Mouse (Mus musculus): ENCODE measurements around the gene Olfr71. TPM values are rescaled to one million over a fixed set of nuclear protein-coding genes. Genes with fewer than 3 reads are reported as not detected.

Gene Olfr71
- polyA plus RNA-seq, 1 experiment from 2014 or later, result not detected

DNA sequence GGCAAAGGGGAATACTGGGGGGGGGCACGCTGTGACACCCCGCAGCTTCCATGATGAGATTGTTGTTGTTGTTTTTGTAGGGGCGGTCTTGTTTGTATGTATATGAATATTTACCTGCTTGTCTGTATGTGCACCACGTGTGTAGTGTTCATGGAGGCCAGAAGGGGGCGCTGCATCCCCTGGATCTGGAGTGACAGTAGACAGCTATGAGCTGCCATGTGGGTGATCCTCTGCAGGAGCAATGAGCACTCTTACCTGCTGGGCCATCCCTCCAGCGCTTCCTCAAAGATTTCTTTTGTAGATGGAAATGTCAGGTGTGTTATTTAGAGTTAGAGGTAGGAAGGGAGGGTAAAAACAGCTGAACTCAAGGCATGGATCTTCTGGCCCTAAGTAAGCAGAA lies 6.6 kb downstream of the Olfr71 start:
- 77% methylated on average over 6 of the region's 6 CpGs for WGBS
- no peak overlapping the region for H3K9ac ChIP-seq
- H3K4me3 ChIP-seq, result no peak overlapping the region
- no peaks in the 10 kb centered on the region for H3K36me3 ChIP-seq (replicated peaks)
- no peaks in the 10 kb centered on the region for H3K9me3 ChIP-seq
- no peak for ATAC-seq (replicated peaks)
- H3K4me1 ChIP-seq, result no peaks in the 10 kb centered on the region
- no peak overlapping the region for H3K4me2 ChIP-seq
- H3K27me3 ChIP-seq (replicated peaks), result no peaks in the 10 kb centered on the region
- no peak overlapping the region for H3K27ac ChIP-seq

DNA sequence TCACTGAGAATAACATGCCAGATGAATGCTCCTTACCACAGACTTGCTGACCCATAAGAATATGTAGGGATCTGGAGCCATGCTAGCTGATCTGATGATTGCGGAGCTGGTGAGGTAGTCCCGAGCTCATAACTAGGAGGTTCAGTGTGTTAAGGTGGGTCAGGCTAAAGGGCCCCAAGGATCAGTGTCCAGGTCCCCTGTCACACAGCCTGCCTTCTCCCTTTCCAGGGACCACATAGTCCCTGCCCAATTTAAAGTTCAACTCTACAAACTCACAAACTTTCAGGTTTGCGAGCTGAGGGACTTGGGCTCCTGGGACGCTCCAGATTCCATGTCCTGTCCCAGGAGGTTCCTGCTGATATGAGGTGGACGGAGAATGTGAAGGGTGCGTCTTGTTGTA lies 9.3 kb downstream of the Olfr71 start, which contains the start of gene Olfr70:
Gene Olfr70 (minus strand): TSS at position 101 of the 400 bp plus-strand sequence.
- no peaks in the 10 kb centered on the region for H3K36me3 ChIP-seq (replicated peaks)
- H3K27me3 ChIP-seq (replicated peaks), result no peaks in the 10 kb centered on the region
- WGBS, result 92% methylated on average over 6 of the region's 6 CpGs
- H3K4me1 ChIP-seq, result no peaks in the 10 kb centered on the region
- no peak within 1 kb of the TSS for H3K4me3 ChIP-seq
- H3K27ac ChIP-seq, result no peak within 1 kb of the TSS
- no peak within 1 kb of the TSS for H3K9ac ChIP-seq
- no peak within 1 kb of the TSS for H3K4me2 ChIP-seq
- no peak for ATAC-seq (replicated peaks)
- H3K9me3 ChIP-seq, result no peaks in the 10 kb centered on the region

- Histone ChIP-seq H3K4me2 (no peak overlapping the region), H3K4me3 (no peak overlapping the region), H3K9ac (no peak overlapping the region), H3K27me3 (replicated peaks) (no peaks in the 10 kb centered on the region), H3K9me3 (no peaks in the 10 kb centered on the region), H3K27ac (no peak overlapping the region), H3K36me3 (replicated peaks) (no peaks in the 10 kb centered on the region), H3K4me1 (no peaks in the 10 kb centered on the region)
- no peak for ATAC-seq (replicated peaks)
- 86% methylated on average over 13 of the region's 13 CpGs for WGBS
Measured at GRCm38 (mm10) chr4:43696561-43696960, 13.5 kb downstream of the Olfr71 start.

DNA sequence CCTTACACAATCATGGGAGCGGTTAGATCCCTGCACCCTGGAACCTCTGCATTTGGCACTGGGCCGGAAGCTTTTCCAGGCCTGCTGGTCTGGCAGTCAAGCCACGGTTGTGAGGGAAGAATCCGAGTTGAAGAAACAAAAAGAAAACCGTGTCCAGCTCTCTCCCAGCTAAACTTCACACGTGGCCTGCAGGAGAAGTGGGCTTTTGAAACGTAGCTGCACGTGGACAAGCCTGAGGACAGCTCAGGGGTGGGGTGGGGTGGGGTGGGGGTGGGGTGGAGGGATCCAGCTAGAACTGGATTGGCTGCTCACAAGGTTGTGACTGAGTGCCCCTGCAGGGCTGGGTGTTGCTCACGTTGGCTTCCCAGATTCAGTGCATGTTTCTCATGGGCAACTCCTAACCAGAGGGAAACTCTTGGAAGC lies 14.8 kb downstream of the Olfr71 start:
- Histone ChIP-seq H3K36me3 (replicated peaks) (0 out of 2 replicates have a peak, but pooled peaks cover 2% of the 10 kb centered on the region), H3K9ac (no peak overlapping the region), H3K4me2 (no peak overlapping the region), H3K27me3 (replicated peaks) (no peaks in the 10 kb centered on the region), H3K27ac (no peak overlapping the region), H3K4me1 (no peaks in the 10 kb centered on the region), H3K4me3 (no peak overlapping the region), H3K9me3 (no peaks in the 10 kb centered on the region)
- 32% methylated on average over 9 of the region's 9 CpGs for WGBS
- no peak for ATAC-seq (replicated peaks)

DNA sequence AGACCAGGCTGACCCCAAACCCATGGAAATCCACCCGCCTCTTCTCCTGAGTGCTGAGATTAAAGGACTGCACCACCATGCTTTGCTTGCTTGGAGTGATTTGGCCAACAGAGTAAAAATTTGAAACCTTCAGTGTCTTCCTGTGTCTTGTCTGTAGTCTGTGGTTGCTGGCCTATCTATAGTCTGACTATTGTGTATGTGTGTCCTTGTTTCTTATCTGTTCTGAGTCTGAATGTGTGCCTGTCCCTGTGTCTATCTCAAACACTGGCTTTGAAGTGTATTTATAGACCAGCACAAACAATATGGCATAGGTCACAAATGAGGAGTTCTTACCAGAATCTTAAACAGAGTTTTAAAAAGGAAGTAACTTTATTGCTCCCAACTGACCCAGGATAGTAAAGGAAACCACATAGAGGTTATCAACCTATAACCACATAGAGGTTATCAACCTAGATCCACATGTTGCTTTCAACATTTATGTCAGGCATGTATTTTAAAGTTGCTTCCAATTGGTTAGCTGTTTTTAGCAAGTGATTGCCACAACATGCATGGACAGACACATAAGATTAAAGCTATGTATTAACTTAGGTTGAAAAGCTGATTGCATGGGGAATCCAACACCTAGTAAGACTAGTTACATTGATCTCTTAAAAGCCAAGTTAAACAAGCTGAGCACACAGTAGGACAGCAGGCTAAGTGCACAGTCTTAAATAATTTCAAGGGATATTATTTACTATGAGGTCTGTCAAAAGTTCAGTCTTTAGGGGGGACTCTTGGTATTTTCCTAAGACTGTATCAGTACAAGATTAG lies 15.4 kb downstream of the Olfr71 start:
- H3K4me2 ChIP-seq, result no peak overlapping the region
- H3K4me1 ChIP-seq, result no peaks in the 10 kb centered on the region
- no peak for ATAC-seq (replicated peaks)
- H3K9me3 ChIP-seq, result no peaks in the 10 kb centered on the region
- WGBS, result 83% methylated on average over 1 of the region's 1 CpGs
- H3K9ac ChIP-seq, result no peak overlapping the region
- H3K4me3 ChIP-seq, result no peak overlapping the region
- H3K27me3 ChIP-seq (replicated peaks), result no peaks in the 10 kb centered on the region
- H3K27ac ChIP-seq, result no peak overlapping the region
- H3K36me3 ChIP-seq (replicated peaks), result peaks cover 8% of the 10 kb centered on the region; the same call in 1 of the 2 replicates

DNA sequence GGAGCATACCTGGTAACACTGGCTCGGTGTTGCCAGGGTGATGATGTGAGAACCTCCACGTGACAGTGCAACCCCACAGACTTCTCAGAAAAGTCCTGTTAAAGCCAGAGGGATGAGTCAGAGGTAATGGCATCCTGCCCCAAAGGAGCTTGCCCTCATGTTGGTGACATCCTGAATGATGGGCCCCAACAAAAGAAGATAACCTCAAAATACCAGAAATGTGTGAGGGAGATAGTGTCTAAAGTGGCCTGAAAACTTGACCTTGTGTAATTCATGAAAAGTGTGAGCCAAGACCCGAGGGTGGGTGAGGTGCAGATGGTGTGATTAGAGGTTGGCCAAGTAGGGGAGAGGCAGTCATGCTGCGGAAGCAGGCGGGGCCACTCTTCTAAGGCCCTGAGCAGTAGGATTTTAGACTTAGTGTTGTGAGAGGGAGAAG lies 16.2 kb downstream of the Olfr71 start:
- no peak overlapping the region for H3K4me2 ChIP-seq
- 79% methylated on average over 5 of the region's 5 CpGs for WGBS
- H3K36me3 ChIP-seq (replicated peaks), result peaks cover 13% of the 10 kb centered on the region; the same call in 1 of the 2 replicates
- no peak overlapping the region for H3K27ac ChIP-seq
- H3K27me3 ChIP-seq (replicated peaks), result no peaks in the 10 kb centered on the region
- no peaks in the 10 kb centered on the region for H3K9me3 ChIP-seq
- no peaks in the 10 kb centered on the region for H3K4me1 ChIP-seq
- no peak for ATAC-seq (replicated peaks)
- H3K9ac ChIP-seq, result no peak overlapping the region
- no peak overlapping the region for H3K4me3 ChIP-seq

DNA sequence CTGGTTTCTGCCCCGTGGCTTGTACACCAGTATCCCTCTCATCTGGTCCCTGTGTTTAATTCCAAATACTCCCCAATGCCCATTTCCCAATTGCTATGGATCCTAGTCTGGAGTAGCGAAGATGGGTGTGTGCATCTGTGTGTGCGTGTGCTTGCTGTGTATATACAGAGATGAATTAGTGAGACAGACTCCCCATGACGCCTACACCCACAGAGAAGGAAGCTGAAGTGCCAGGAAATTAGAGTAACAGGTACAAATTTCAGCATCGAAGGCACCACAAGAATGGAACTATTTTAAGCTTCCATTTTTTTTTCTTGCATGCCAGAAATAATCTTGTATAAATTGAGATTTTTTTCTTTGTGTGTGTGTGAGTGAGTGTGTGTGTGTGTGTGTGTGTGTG lies 19.0 kb downstream of the Olfr71 start:
- H3K4me1 ChIP-seq, result no peaks in the 10 kb centered on the region
- H3K27me3 ChIP-seq (replicated peaks), result no peaks in the 10 kb centered on the region
- no peak overlapping the region for H3K4me3 ChIP-seq
- no peak for ATAC-seq (replicated peaks)
- peaks cover 32% of the 10 kb centered on the region; the same call in 1 of the 2 replicates for H3K36me3 ChIP-seq (replicated peaks)
- H3K9ac ChIP-seq, result no peak overlapping the region
- H3K4me2 ChIP-seq, result no peak overlapping the region
- no peak overlapping the region for H3K27ac ChIP-seq
- no peaks in the 10 kb centered on the region for H3K9me3 ChIP-seq
- WGBS, result 85% methylated on average over 5 of the region's 5 CpGs

DNA sequence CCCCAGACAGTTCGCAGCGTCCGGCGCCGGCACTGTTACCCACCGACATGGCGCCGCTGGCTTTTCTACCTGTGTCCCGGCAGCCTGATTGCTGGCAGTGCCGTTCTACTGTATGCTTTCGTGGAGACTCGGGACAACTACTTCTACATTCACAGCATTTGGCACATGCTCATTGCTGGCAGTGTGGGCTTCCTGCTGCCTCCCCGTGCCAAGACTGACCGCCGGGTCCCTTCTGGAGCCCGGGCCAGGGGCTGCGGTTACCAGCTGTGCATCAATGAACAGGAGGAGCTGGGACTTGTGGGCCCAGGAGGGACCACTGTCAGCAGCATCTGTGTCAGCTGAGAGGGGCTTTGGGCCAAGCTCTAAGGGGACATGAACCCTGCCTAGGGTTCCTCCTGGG lies 20.0 kb downstream of the Olfr71 start:
- peaks cover 39% of the 10 kb centered on the region; the same call in 1 of the 2 replicates for H3K36me3 ChIP-seq (replicated peaks)
- 93% methylated on average over 17 of the region's 17 CpGs for WGBS
- ATAC-seq (replicated peaks), result no peak

GRCm38 (mm10) chr4:43679416-43680043 lies 30.5 kb downstream of the Olfr71 start:
- H3K36me3 ChIP-seq (replicated peaks), result peaks cover 48% of the 10 kb centered on the region
- H3K4me3 ChIP-seq, result no peak overlapping the region
- H3K9ac ChIP-seq, result no peak overlapping the region
- no peak overlapping the region for H3K27ac ChIP-seq
- H3K27me3 ChIP-seq (replicated peaks), result no peaks in the 10 kb centered on the region
- WGBS, result 92% methylated on average over 7 of the region's 7 CpGs
- H3K9me3 ChIP-seq, result no peaks in the 10 kb centered on the region
- H3K4me2 ChIP-seq, result no peak overlapping the region
- H3K4me1 ChIP-seq, result no peaks in the 10 kb centered on the region
- ATAC-seq (replicated peaks), result no peak

More for the DNA sequence above, 20.0 kb downstream of the Olfr71 start:
- Histone ChIP-seq H3K9ac (no peak overlapping the region), H3K27ac (no peak overlapping the region), H3K9me3 (no peaks in the 10 kb centered on the region), H3K4me3 (no peak overlapping the region), H3K4me2 (no peak overlapping the region), H3K27me3 (replicated peaks) (no peaks in the 10 kb centered on the region), H3K4me1 (no peaks in the 10 kb centered on the region)

DNA sequence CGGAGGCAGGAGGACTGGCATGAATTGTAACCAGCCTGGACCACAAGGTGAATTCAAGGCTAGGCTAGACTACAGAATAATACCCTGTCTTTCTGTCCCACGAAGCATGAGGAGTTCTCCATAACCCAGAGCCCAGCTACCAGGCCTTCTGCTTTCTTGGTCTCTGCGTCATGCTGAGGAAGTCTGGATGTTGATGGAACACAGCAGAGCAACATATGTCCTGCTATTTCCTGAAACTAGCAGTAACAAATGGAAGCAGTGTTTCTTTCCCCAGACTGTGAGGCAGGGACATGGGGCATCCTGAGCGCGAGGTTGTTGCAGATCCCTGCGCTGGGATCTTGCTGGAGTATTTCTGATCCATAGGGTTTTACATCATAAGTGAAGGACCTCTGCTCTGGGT lies 31.5 kb downstream of the Olfr71 start:
- H3K4me2 ChIP-seq, result no peak overlapping the region
- no peaks in the 10 kb centered on the region for H3K9me3 ChIP-seq
- WGBS, result 87% methylated on average over 6 of the region's 6 CpGs
- H3K4me1 ChIP-seq, result no peaks in the 10 kb centered on the region
- ATAC-seq (replicated peaks), result no peak
- no peak overlapping the region for H3K4me3 ChIP-seq
- no peak overlapping the region for H3K27ac ChIP-seq
- no peaks in the 10 kb centered on the region for H3K27me3 ChIP-seq (replicated peaks)
- H3K36me3 ChIP-seq (replicated peaks), result peaks cover 41% of the 10 kb centered on the region
- H3K9ac ChIP-seq, result no peak overlapping the region

GRCm38 (mm10) chr4:43675608-43676007 lies 34.4 kb downstream of the Olfr71 start:
- Histone ChIP-seq H3K9ac (no peak overlapping the region), H3K4me3 (no peak overlapping the region), H3K27ac (no peak overlapping the region), H3K4me2 (no peak overlapping the region), H3K36me3 (replicated peaks) (peaks cover 24% of the 10 kb centered on the region), H3K27me3 (replicated peaks) (no peaks in the 10 kb centered on the region), H3K9me3 (no peaks in the 10 kb centered on the region), H3K4me1 (peaks cover 27% of the 10 kb centered on the region)
- no peak for ATAC-seq (replicated peaks)
- 86% methylated on average over 4 of the region's 4 CpGs for WGBS

DNA sequence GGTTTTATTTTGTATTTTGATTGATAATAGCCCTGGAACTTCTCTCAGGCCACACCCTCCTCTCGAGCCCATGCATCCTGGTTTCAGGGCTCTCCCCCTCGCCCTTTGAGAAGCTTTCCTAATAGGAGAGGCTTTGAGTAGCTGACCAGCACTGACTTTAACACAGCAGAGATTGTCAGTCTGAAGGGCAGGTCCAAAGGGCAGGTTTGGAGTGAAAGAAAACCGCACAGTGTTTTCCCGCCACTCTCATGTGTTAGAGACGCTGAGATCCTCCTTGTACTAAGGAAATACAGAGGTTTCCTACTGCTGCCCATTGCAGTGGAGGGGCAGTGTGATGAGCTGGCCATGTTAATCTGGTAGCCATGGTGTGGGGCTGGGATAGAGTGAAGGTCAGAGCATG lies 35.1 kb downstream of the Olfr71 start:
- no peak overlapping the region for H3K4me2 ChIP-seq
- H3K9me3 ChIP-seq, result no peaks in the 10 kb centered on the region
- 82% methylated on average over 5 of the region's 5 CpGs for WGBS
- H3K36me3 ChIP-seq (replicated peaks), result peaks cover 22% of the 10 kb centered on the region
- no peak overlapping the region for H3K9ac ChIP-seq
- no peak overlapping the region for H3K27ac ChIP-seq
- no peak for ATAC-seq (replicated peaks)
- no peak overlapping the region for H3K4me3 ChIP-seq
- H3K27me3 ChIP-seq (replicated peaks), result no peaks in the 10 kb centered on the region
- H3K4me1 ChIP-seq, result peaks cover 33% of the 10 kb centered on the region

All from midbrain, embryonic 15.5 days (tissue).